27 mouse cellular contexts compared by ENCODE assay signal in genomic region chr16:32740003-32740663, GRCm38 (mm10). TPM values are rescaled to one million over a fixed set of nuclear protein-coding genes. Genes with fewer than 3 reads are reported as not detected.
DNase-seq lines count a peak whose midpoint lies in the region; ATAC-seq and TF ChIP-seq lines count a peak whose summit lies in the region.
"Had no signal": no experiment of that assay in that cellular context is flagged by ENCODE, and none has a peak within 500 bp of the region (broad histone marks: within the 10 kb centered on the region; RNA-seq: fewer than 3 reads in every experiment).

No protein-coding gene starts in this region.

- no peaks in the 10 kb centered on the region for H3K9me3 ChIP-seq in midbrain, embryonic 10.5 days (replicated peaks)
- H3K9me3 ChIP-seq in midbrain, embryonic 15.5 days: no peaks in the 10 kb centered on the region
- no peaks in the 10 kb centered on the region for H3K9me3 ChIP-seq in stomach, postnatal 0 days (ENCODE audit: control insufficient read depth, low read length)
- H3K9me3 ChIP-seq: embryonic facial prominence, embryonic 12.5 days; forebrain, embryonic 13.5 days; lung, embryonic 15.5 days; midbrain, embryonic 13.5 days had no signal

- peaks cover 30% of the 10 kb centered on the region for H3K4me1 ChIP-seq in midbrain, embryonic 10.5 days
- H3K4me1 ChIP-seq in midbrain, embryonic 15.5 days: no peaks in the 10 kb centered on the region
- H3K4me1 ChIP-seq in stomach, postnatal 0 days (replicated peaks; ENCODE audit: control insufficient read depth, insufficient read depth): no peaks in the 10 kb centered on the region
- H3K4me1 ChIP-seq: embryonic facial prominence, embryonic 12.5 days; forebrain, embryonic 13.5 days; midbrain, embryonic 13.5 days had no signal

- 63% methylated on average over 8 of the region's 8 CpGs for WGBS in midbrain, embryonic 10.5 days
- 69% methylated on average over 8 of the region's 8 CpGs for WGBS in midbrain, embryonic 15.5 days
- 72% methylated on average over 8 of the region's 8 CpGs for WGBS in stomach, postnatal 0 days

- no peaks in the 10 kb centered on the region for H3K27me3 ChIP-seq in midbrain, embryonic 10.5 days (ENCODE audit: low read depth, poor library complexity, severe bottlenecking)
- no peaks in the 10 kb centered on the region for H3K27me3 ChIP-seq in midbrain, embryonic 15.5 days (replicated peaks)
- no peaks in the 10 kb centered on the region for H3K27me3 ChIP-seq in stomach, postnatal 0 days (ENCODE audit: control insufficient read depth, insufficient read depth, low read length)
- H3K27me3 ChIP-seq: embryonic facial prominence, embryonic 12.5 days; forebrain, embryonic 13.5 days; lung, embryonic 15.5 days; midbrain, embryonic 13.5 days had no signal

- no peak for TF ChIP-seq CTCF in stomach, postnatal 0 days (IDR thresholded peaks at IDR 0.05; ENCODE audit: low read depth)

- peak; percentile 10 for DNase-seq in kidney, adult 18-20 months
- no peak for DNase-seq in kidney, adult 11 months
- DNase-seq in midbrain, embryonic 10.5 days (ENCODE audit: low spot score): no peak
- DNase-seq in brain, adult 2 months (ENCODE audit: low read depth, low spot score): peak; percentile 1
- peak; percentile 34 for DNase-seq in stomach, postnatal 0 days (ENCODE audit: low spot score)
- DNase-seq in heart, postnatal 4 days: no peak
- DNase-seq in ovary, postnatal 36 days (ENCODE audit: low spot score): no peak
- DNase-seq: adrenal gland, adult 8-10 months; cerebellum, adult 11 months; cerebellum, postnatal 36 days; gastrocnemius, postnatal 10 days; heart, adult 2 months; heart, postnatal 36 days had no signal

- H3K9ac ChIP-seq in midbrain, embryonic 15.5 days: no peak overlapping the region
- no peak overlapping the region for H3K9ac ChIP-seq in stomach, postnatal 0 days (ENCODE audit: low read length)
- H3K9ac ChIP-seq: embryonic facial prominence, embryonic 12.5 days; forebrain, embryonic 13.5 days; lung, embryonic 15.5 days; midbrain, embryonic 13.5 days had no signal

- no peak for ATAC-seq in midbrain, embryonic 15.5 days (replicated peaks)
- peak; percentile 46 for ATAC-seq in stomach, postnatal 0 days (ENCODE audit: low FRiP score, low TSS enrichment)
- ATAC-seq: forebrain, embryonic 13.5 days; hindbrain, postnatal 0 days; midbrain, embryonic 13.5 days had no signal

- TF ChIP-seq EP300 in stomach, postnatal 0 days (optimal IDR thresholded peaks at IDR 0.05): no peak

- H3K27ac ChIP-seq in midbrain, embryonic 10.5 days (replicated peaks): peak overlapping the region; percentile 61; the same call in 1 of the 2 replicates
- no peak overlapping the region for H3K27ac ChIP-seq in midbrain, embryonic 15.5 days
- H3K27ac ChIP-seq in stomach, postnatal 0 days (replicated peaks): peak overlapping the region; percentile 56
- H3K27ac ChIP-seq: embryonic facial prominence, embryonic 12.5 days; forebrain, embryonic 13.5 days; heart, adult 2 months; hindbrain, postnatal 0 days; lung, embryonic 15.5 days; midbrain, embryonic 13.5 days had no signal

- H3K4me2 ChIP-seq in midbrain, embryonic 15.5 days: no peak overlapping the region
- no peak overlapping the region for H3K4me2 ChIP-seq in stomach, postnatal 0 days (replicated peaks; ENCODE audit: low read depth)
- H3K4me2 ChIP-seq: embryonic facial prominence, embryonic 12.5 days; forebrain, embryonic 13.5 days; lung, embryonic 15.5 days; midbrain, embryonic 13.5 days had no signal

- no peaks in the 10 kb centered on the region for H3K36me3 ChIP-seq in midbrain, embryonic 10.5 days
- H3K36me3 ChIP-seq in midbrain, embryonic 15.5 days (replicated peaks): no peaks in the 10 kb centered on the region
- H3K36me3 ChIP-seq in stomach, postnatal 0 days (ENCODE audit: control insufficient read depth, insufficient read depth, low read length): no peaks in the 10 kb centered on the region
- H3K36me3 ChIP-seq: embryonic facial prominence, embryonic 12.5 days; lung, embryonic 15.5 days; midbrain, embryonic 13.5 days had no signal

- no peak overlapping the region for H3K4me3 ChIP-seq in midbrain, embryonic 10.5 days
- no peak overlapping the region for H3K4me3 ChIP-seq in midbrain, embryonic 15.5 days
- no peak overlapping the region for H3K4me3 ChIP-seq in stomach, postnatal 0 days (ENCODE audit: low read depth, low read length)
- H3K4me3 ChIP-seq: embryonic facial prominence, embryonic 12.5 days; erythroblast, embryonic 14.5 days; forebrain, embryonic 13.5 days; heart, adult 2 months; lung, embryonic 15.5 days; midbrain, embryonic 13.5 days; myocyte had no signal

RNA-seq across cellular contexts. Expression of gene Muc4, which starts 4.4 kb away (rescaled TPM):
- polyA plus RNA-seq in midbrain, embryonic 10.5 days (2016; fragmentation: Nextera tagmentation; extraction: Ambion mirVana): 0.32 and 1.5 TPM in 2 replicates
- polyA plus RNA-seq in midbrain, embryonic 15.5 days (2015; fragmentation: Nextera tagmentation; extraction: Ambion mirVana): not detected in 2 replicates
- polyA plus RNA-seq in stomach, postnatal 0 days (2015; fragmentation: Nextera tagmentation; extraction: Ambion mirVana): 2.5 and 2.8 TPM in 2 replicates
- total RNA-seq in heart, postnatal 4 days (2021): not detected
- total RNA-seq: adrenal gland, adult 8-10 months; hindbrain, postnatal 0 days; layer of hippocampus, adult 8-10 months; left cerebral cortex, postnatal 25 days had no signal
- polyA plus RNA-seq: erythroblast, embryonic 14.5 days; heart, embryonic 14.5 days; hindbrain, postnatal 0 days; midbrain, embryonic 13.5 days had no signal

RNA-seq across cellular contexts. Expression of gene Muc20, which starts 57.1 kb away (rescaled TPM):
- polyA plus RNA-seq in midbrain, embryonic 10.5 days (2016; fragmentation: Nextera tagmentation; extraction: Ambion mirVana): not detected in 2 replicates
- polyA plus RNA-seq in midbrain, embryonic 15.5 days (2015; fragmentation: Nextera tagmentation; extraction: Ambion mirVana): not detected in 2 replicates
- 0.51 and 0.61 TPM in 2 replicates for polyA plus RNA-seq in stomach, postnatal 0 days (2015; fragmentation: Nextera tagmentation; extraction: Ambion mirVana)
- under 1 TPM in 1 of 2 experiments, not detected in 1; 0.14 TPM for total RNA-seq in heart, postnatal 4 days (2021)
- total RNA-seq: hindbrain, postnatal 0 days; left cerebral cortex, postnatal 25 days had no signal
- polyA plus RNA-seq: embryonic facial prominence, embryonic 12.5 days; forebrain, embryonic 13.5 days; hindbrain, postnatal 0 days; midbrain, embryonic 13.5 days; neural tube, embryonic 14.5 days; spleen, adult 2 months; stomach, embryonic 14.5 days had no signal

Comparison
In these comparisons a context has a peak if more than half of its experiments do, and no peak if none do; other contexts are left out.
1. DNase-seq: peak in kidney, adult 18-20 months (single experiment), brain, adult 2 months (single experiment) and stomach, postnatal 0 days (single experiment); none in kidney, adult 11 months (single experiment), midbrain, embryonic 10.5 days (single experiment), heart, postnatal 4 days (single experiment) and ovary, postnatal 36 days (single experiment).